Mouse (Mus musculus) testis, adult 2 months (tissue): ENCODE results near the gene Dbi.

ENCODE experiments used
- CTCF ChIP-seq: fragments of 200-500 bp; IDR thresholded peaks from 2 replicates; pipeline ENCODE4 v1.5.1; 2012; ENCODE audit warnings: low read depth, mild to moderate bottlenecking, inconsistent platforms, low read length, moderate library complexity; ENCODE audit not compliant: control insufficient read depth, insufficient read depth, insufficient replicate concordance
- POLR2A ChIP-seq: fragments of 200-500 bp; IDR thresholded peaks from 2 replicates; pipeline ENCODE4 v1.6.1; 2012; ENCODE audit warnings: low read depth, mild to moderate bottlenecking, inconsistent platforms, low read length, moderate library complexity; ENCODE audit not compliant: control insufficient read depth

DNA sequence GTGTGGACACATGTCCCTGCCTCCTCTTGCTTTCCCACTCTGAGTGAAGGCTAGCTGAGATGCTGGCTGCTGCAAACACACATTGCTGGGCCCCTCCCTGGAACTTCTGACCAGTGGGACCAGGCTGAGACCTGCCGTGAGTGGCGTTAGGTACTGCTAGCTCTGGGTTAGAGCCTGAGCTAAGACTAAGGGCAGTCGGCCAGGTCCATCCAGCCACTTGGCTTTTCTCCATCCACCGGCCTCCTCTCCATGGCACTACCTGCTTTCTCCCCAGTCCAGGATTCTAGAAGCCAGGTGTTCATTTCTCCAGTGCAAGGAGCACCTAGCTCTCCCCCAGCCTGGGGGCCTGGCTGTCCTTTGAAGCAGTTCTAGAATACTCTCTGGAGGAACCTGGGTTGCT lies 45.9 kb downstream of the Dbi start:
- TF ChIP-seq CTCF (no peak), POLR2A (no peak)
